Mouse (Mus musculus) ovary, postnatal 36 days (tissue): ENCODE measurements around the gene Gm17655.
"Not testable (repeated sequence)": the region's sequence is repeated elsewhere in the genome, so short reads cannot be mapped to it uniquely, and the experiment has no call there.

ENCODE experiments used
- DNase-seq: peaks from one replicate; pipeline ENCODE4 v3.0.0; 2022; ENCODE audit warnings: low spot score, mixed read lengths

The Gm17655 gene

DNA sequence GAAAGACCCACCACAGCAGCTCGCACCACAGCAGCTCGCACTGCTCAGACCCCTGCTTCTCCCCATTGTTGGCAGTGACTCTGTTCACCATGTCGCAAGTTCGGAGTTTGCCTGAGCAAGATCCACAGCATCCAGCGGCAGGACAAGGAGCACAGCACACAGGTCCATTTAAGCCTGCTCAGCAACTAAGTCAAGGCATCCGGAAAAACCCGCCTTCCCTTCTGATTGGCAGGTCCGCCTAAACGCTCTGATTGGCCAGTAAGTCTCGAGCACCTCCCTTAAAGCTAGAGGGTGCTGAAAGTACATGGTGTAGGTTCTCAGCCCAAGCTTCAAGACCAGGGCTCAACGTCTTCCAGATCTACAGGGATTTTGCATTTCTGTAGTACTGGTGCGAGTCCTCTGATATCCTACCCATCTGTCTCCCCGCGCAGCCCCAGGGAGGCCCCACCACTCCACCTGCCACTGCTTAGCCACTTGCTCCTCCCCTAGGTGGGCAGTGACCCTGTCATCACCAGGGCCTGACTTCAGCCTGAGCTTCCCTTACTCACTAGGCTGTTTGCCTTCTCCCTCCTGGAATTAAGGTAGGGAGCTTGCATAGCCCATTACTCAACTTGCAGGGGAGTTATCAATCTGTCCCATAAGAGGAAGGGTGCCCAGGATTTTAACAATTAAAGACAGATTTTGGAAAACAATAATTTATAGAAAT, 14.0 kb upstream of the Gm17655 start:
- DNase-seq = no peak

DNA sequence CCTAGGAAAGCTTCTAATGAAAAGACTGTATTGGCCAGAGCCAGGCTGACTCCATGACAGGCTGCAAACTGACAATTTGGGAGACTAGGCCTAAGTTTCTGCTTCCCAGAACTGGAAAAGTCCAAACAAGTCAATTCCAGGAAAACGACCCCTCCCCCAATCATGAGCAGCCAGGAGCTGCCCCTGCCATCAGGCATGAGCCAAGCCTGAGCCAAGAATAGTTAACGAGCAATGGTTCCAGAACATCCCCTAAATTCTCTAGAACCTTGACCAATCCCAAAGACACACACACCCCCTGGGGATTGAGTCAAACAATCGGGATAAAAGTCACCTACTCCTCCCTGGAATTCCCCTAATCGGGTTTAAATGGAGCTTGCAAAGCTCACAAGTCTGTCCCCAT, 10.6 kb upstream of the Gm17655 start:
- DNase-seq = no peak

DNA sequence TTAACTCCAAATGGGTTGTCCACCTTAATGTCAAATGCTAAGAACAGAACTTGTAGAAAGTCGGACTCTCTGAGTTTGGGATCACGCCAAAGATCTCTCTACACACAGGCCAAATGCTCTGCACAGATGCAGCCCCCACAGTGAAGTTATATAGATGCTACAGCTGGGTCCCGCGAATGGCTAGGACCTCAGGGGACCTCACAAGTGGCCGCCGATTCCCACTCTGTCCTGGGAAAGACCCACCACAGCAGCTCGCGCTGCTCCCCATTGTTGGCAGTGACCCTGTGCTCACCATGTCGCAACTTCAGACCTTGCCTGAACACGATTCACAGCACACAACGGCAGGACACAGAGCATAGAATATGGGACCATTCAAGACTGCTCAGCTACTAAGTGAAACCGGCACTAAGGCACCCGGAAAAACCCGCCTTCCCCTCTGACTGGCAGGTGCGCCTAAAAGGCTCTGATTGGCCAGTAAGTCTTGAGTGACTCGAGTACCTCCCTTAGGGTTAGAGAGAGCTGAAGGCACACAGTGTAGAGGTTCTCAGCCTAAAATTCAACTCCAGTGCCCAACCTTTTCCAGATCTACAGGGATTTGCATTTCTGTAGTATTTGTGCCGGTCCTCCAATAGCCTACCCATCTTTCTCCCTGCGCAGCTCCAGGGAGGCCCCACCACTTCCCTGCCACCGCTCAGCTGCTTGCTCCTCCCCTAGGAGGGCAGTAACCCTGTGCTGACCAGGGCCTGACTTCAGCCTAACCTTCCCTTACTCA, 14.5 kb downstream of the Gm17655 start:
- DNase-seq = peak; percentile 77

DNA sequence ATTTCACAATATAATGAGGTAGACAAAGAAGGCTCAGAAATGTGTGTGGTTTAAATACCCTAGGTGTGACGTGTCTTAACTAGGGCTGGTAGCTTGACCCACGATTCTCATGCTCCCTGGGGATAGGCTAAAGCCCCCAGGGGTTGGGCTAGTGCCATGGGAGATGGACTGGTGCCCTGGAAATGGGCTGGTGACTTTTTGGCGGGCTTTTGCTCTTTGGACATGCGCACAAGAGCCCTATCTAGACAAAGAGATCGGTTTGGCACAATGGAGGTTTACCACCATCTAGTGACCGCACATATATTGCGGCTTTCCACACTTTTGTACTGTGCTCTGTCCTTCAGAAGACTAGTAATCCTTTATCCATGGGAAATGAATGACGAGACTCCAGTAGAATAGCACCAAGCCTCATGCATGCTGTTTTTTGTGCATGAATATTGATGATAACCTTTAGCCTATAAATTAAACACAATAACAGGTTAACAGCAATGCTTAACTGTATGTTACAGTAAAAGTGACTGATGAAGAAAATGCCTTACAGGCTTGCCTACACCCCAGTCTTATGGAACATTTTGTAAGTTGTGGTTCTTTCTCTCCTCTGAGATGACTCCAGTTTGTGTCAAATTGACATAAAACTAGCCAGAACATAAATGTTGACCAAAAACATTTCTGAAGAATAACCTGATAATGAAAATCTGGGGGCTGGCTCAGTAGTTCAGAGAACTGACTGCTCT, 48.5 kb downstream of the Gm17655 start:
- peak; percentile 15 for DNase-seq

DNA sequence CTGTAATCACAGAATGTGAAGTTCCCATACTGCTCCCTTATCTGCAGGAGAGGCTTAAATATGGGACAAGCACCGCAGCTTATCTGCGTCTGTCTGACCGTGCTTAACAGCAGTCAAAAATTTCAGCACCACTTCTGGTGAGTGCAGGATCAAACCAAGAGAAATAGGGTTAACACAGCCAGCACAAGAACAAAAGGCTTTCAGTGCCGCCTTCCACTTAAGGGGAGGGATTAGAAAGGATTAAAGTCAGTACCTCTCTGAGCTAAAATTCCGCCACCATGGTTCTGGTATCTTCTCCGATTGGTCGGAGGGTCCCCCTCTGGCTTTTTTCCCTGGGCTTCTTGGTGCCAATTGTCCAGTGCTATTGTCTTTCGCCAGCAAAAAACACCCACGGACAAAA, 49.0 kb downstream of the Gm17655 start:
- DNase-seq = no peak

DNA sequence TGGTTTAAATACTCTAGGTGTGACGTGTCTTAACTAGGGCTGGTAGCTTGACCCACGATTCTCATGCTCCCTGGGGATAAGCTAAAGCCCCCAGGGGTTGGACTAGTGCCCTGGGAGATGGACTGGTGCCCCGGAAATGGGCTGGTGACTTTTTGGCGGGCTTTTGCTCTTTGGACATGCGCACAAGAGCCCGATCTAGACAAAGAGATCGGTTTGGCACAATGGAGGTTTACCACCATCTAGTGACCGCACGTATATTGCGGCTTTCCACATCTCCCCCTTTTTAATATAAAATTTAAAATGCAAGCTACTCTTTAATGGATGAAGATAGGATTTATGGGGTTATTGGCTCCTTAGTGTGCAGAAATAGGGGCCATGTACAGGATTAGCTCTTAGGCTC, 56.5 kb downstream of the Gm17655 start:
- not testable (repeated sequence) for DNase-seq
